Mouse (Mus musculus): ENCODE results near the gene Itgb4.

DNA sequence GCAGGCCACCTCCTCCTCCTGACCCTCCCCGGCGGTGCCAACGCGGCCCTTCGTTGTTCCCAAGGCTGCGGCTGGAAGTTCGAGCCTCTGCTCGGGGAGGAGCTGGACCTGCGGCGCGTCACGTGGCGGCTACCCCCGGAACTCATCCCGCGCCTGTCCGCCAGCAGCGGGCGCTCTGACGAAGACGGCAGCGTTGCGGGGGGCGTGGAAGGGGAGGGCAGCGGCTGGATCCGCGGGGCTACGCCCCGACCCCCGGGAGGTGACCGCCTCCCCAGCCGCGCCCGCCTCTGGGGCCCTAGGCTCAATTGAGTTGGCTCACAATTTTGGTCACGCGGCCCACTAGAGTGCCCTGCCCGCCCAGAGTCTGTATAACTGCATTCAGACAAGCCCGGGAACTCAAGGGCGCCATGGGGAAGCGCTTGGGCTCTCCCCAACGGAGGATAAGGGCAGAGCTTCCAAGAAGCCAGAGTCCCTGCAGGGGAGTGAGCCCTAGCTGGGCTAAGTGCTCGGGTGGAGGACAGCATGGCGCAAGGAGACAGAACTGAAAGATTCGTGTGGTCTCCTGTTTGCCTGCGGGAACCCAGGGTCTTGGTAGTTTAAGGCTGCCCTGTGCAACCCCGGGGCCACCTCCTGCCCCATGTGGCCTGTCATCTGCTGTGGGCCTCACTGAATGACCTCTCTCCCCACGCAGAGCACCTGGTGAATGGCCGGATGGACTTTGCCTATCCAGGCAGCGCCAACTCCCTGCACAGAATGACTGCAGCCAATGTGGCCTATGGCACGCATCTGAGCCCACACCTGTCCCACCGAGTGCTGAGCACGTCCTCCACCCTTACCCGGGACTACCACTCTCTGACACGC is 30.6 kb downstream of the Itgb4 start:
- TF ChIP-seq CTCF (IDR thresholded peaks at IDR 0.05; ENCODE audit: extremely low read depth, insufficient read length, insufficient replicate concordance, low read depth, low read length) (peak; percentile 47), POLR2A (IDR thresholded peaks at IDR 0.05; ENCODE audit: low read depth, low read length) (no peak)
